13 mouse cellular contexts compared by ENCODE assay signal in the genomic region with DNA sequence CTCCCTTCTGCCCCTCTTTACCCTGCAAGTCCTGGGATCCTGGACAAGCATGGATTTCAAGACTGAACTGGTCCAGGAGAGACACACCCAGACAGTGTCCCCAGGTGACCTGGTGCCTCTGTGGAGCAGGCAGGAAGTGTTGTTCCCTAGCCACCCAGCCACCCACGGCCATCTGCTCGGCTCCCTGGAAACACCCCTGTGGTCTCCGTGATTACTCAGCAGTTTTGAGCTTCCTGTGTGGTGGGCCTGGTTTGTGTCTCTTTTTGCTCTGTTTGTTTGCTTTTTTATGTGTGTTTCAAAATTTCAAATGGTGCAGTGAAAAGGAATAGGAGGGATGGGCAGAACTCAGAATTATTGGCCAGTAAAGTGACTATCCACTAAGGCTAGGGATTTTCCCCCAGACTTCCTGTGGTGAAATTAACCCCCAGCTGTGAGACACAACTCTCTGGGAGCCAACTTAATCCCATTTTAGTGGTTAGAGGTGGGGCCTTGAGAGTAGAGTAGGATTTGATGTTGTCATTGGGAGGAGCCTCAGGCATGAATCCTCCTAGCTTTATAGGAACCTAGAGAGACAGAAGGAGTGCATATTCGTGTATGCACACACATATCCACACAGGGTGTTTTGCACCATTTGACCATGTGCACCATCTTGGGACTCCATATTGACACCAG. TPM values are rescaled to one million over a fixed set of nuclear protein-coding genes. Genes with fewer than 3 reads are reported as not detected.
DNase-seq lines count a peak whose midpoint lies in the region; ATAC-seq and TF ChIP-seq lines count a peak whose summit lies in the region.
"Had no signal": no experiment of that assay in that cellular context is flagged by ENCODE, and none has a peak within 500 bp of the region (broad histone marks: within the 10 kb centered on the region; RNA-seq: fewer than 3 reads in every experiment).

No protein-coding gene starts in this region.

- peak overlapping the region; percentile 28; the same call in 1 of the 2 replicates for H3K4me3 ChIP-seq in G1E (ENCODE audit: low read depth, low read length)
- H3K4me3 ChIP-seq: embryonic facial prominence, embryonic 12.5 days; heart, embryonic 13.5 days; neural tube, embryonic 13.5 days had no signal

- peak; percentile 91 for DNase-seq in heart, adult 11 months
- no peak for DNase-seq in heart, postnatal 4 days
- DNase-seq in G1E (ENCODE audit: low spot score), result peak; percentile 77
- DNase-seq in gastrocnemius, adult 8-10 months (ENCODE audit: low spot score in 2 of 2), result peak; percentile 4 to 8
- peak; percentile 34 to 57 for DNase-seq in right cerebral cortex, postnatal 10 days (ENCODE audit: low spot score in 2 of 2)
- DNase-seq in retina, embryonic 14.5 days (ENCODE audit: low spot score), result no peak
- DNase-seq in kidney, postnatal 25 days, result no peak
- DNase-seq: kidney, postnatal 14 days; lung, embryonic 14.5 days had no signal

- H3K27me3 ChIP-seq in G1E (ENCODE audit: insufficient read depth, low read length), result peaks cover 4% of the 10 kb centered on the region
- H3K27me3 ChIP-seq: embryonic facial prominence, embryonic 12.5 days; heart, embryonic 13.5 days; neural tube, embryonic 13.5 days had no signal

- H3K36me3 ChIP-seq in G1E (replicated peaks), result no peaks in the 10 kb centered on the region
- H3K36me3 ChIP-seq: embryonic facial prominence, embryonic 12.5 days; heart, embryonic 13.5 days; neural tube, embryonic 13.5 days had no signal

- peak; percentile 90 for ATAC-seq in G1E (ENCODE audit: extremely low read depth, insufficient number of reproducible peaks, low FRiP score, poor library complexity, severe bottlenecking)
- no peak for ATAC-seq in cerebellum, adult (ENCODE audit: insufficient number of reproducible peaks, low FRiP score, low TSS enrichment)

- H3K9me3 ChIP-seq in G1E (replicated peaks), result peaks cover 5% of the 10 kb centered on the region
- H3K9me3 ChIP-seq: embryonic facial prominence, embryonic 12.5 days; heart, embryonic 13.5 days; neural tube, embryonic 13.5 days had no signal

- peaks cover 29% of the 10 kb centered on the region for H3K4me1 ChIP-seq in G1E (ENCODE audit: insufficient read depth, low read depth, low read length)
- H3K4me1 ChIP-seq: neural tube, embryonic 13.5 days had no signal

- no peak for TF ChIP-seq CTCF in G1E (IDR thresholded peaks at IDR 0.05; ENCODE audit: low read depth, low read length)

RNA-seq across cellular contexts. Expression of a gene that starts 59.7 kb away (rescaled TPM):
- 10 to 100 TPM; 16.3 to 17.0 TPM for total RNA-seq in heart, postnatal 4 days (2021)
- total RNA-seq in G1E (2014; fragmentation: Nextera tagmentation), result not detected in 2 replicates
- total RNA-seq in G1E (2017), result 0.11 TPM in 1 of 2 replicates, not detected in the other
- polyA plus RNA-seq in G1E (2012), result not detected in 2 replicates
- total RNA-seq in gastrocnemius, adult 8-10 months (2022), result 10 to 100 TPM; 12.8 to 30.8 (median 19.1) TPM

Comparison
In these comparisons a context has a peak if more than half of its experiments do, and no peak if none do; other contexts are left out.
1. DNase-seq: peak in heart, adult 11 months (single experiment), G1E (single experiment), gastrocnemius, adult 8-10 months (2 of 2) and right cerebral cortex, postnatal 10 days (2 of 2); none in heart, postnatal 4 days (single experiment), retina, embryonic 14.5 days (single experiment) and kidney, postnatal 25 days (0 of 2).
2. RNA of a gene that starts 59.7 kb away (total RNA-seq): 12.8 to 30.8 TPM in gastrocnemius, adult 8-10 months and 16.3 to 17.0 TPM in heart, postnatal 4 days; 0.11 TPM in G1E; every median in the first group is over 10 times any median in the second.